Mouse (Mus musculus) lung, adult 2 months (tissue): ENCODE data around the gene Pnp2.
"Not testable (repeated sequence)": the region's sequence is repeated elsewhere in the genome, so short reads cannot be mapped to it uniquely, and the experiment has no call there.

ENCODE experiments used
- CTCF ChIP-seq: fragments of 200-500 bp; IDR thresholded peaks from 2 replicates; pipeline ENCODE4 v1.5.1; 2011; ENCODE audit warnings: mild to moderate bottlenecking, low read length, control low read depth; ENCODE audit not compliant: insufficient read depth
- POLR2A ChIP-seq: fragments of 200-500 bp; IDR thresholded peaks from 2 replicates; pipeline ENCODE4 v1.6.1; 2011; ENCODE audit warnings: low read depth, mild to moderate bottlenecking, control low read depth, low read length, borderline replicate concordance; ENCODE audit errors: extremely low read depth

- not testable (repeated sequence) for TF ChIP-seq POLR2A, CTCF
Observed at GRCm38 (mm10) chr14:50973054-50973453, 17.3 kb downstream of the Pnp2 start.
